ENCODE assay signal across 8 mouse cellular contexts in genomic region chr3:89430171-89431159, GRCm38 (mm10). TPM values are rescaled to one million over a fixed set of nuclear protein-coding genes. Genes with fewer than 3 reads are reported as not detected.
A peak's percentile ranks its signal among the peaks of the same experiment; 100 is the strongest.
DNase-seq lines count a peak whose midpoint lies in the region; ATAC-seq and TF ChIP-seq lines count a peak whose summit lies in the region.

Gene Pygo2, plus strand, starts transcription at chr3:89430214.

- H3K9ac ChIP-seq in embryonic facial prominence, embryonic 13.5 days: peak within 1 kb of the TSS; percentile 98
- peak within 1 kb of the TSS; percentile 96 for H3K9ac ChIP-seq in heart, adult 2 months (ENCODE audit: low read depth, low read length)
- H3K9ac ChIP-seq in limb, embryonic 14.5 days (ENCODE audit: low read depth, low read length, severe bottlenecking): peak within 1 kb of the TSS; percentile 89
- peak within 1 kb of the TSS; percentile 96 for H3K9ac ChIP-seq in midbrain, postnatal 0 days (replicated peaks; ENCODE audit: low read length, poor library complexity, severe bottlenecking)

- peak within 1 kb of the TSS; percentile 95 for H3K27ac ChIP-seq in embryonic facial prominence, embryonic 13.5 days
- peak within 1 kb of the TSS; percentile 85 for H3K27ac ChIP-seq in heart, adult 2 months
- peak within 1 kb of the TSS; percentile 82 for H3K27ac ChIP-seq in limb, embryonic 14.5 days (replicated peaks; ENCODE audit: low read depth, low read length)
- H3K27ac ChIP-seq in midbrain, postnatal 0 days (ENCODE audit: low read depth, low read length): peak within 1 kb of the TSS; percentile 87

- peaks cover 23% of the 10 kb centered on the region for H3K4me1 ChIP-seq in embryonic facial prominence, embryonic 13.5 days
- no peaks in the 10 kb centered on the region for H3K4me1 ChIP-seq in heart, adult 2 months (ENCODE audit: control insufficient read depth, insufficient read depth, low read length)
- peaks cover 9% of the 10 kb centered on the region for H3K4me1 ChIP-seq in limb, embryonic 14.5 days (ENCODE audit: control insufficient read depth, insufficient read depth, low read length)
- peaks cover 8% of the 10 kb centered on the region; the same call in 1 of the 2 replicates for H3K4me1 ChIP-seq in midbrain, postnatal 0 days (ENCODE audit: insufficient read depth, low read length)

- H3K79me2 ChIP-seq in heart, adult 2 months (replicated peaks; ENCODE audit: control insufficient read depth, insufficient read depth, low read length): peaks cover 2% of the 10 kb centered on the region; the same call in 1 of the 2 replicates

- no peaks in the 10 kb centered on the region for H3K27me3 ChIP-seq in embryonic facial prominence, embryonic 13.5 days
- no peaks in the 10 kb centered on the region for H3K27me3 ChIP-seq in heart, adult 2 months (ENCODE audit: control insufficient read depth, insufficient read depth, low read length)
- no peaks in the 10 kb centered on the region for H3K27me3 ChIP-seq in limb, embryonic 14.5 days (ENCODE audit: control insufficient read depth, insufficient read depth, low read length)
- no peaks in the 10 kb centered on the region for H3K27me3 ChIP-seq in midbrain, postnatal 0 days (ENCODE audit: insufficient read depth, low read length)

- 2% methylated on average over 68 of the region's 68 CpGs for WGBS in embryonic facial prominence, embryonic 13.5 days
- WGBS in heart, adult 2 months: 2% methylated on average over 68 of the region's 68 CpGs
- WGBS in limb, embryonic 14.5 days: 3% methylated on average over 51 of the region's 68 CpGs
- 3% methylated on average over 66 of the region's 68 CpGs for WGBS in midbrain, postnatal 0 days

- intact Hi-C loops in heart, adult 2 months (cut with DNase I): loop anchor here (1.0 to 2.0 kb wide), 2 partner anchors 28 to 35 kb away; no protein-coding TSS in a partner anchor

- peak; percentile 95 for ATAC-seq in embryonic facial prominence, embryonic 13.5 days (ENCODE audit: insufficient number of reproducible peaks, insufficient read depth, low FRiP score, low TSS enrichment, low read depth)
- peak; percentile 95 for ATAC-seq in limb, embryonic 14.5 days (ENCODE audit: low FRiP score, low read depth)
- peak; percentile 96 for ATAC-seq in midbrain, postnatal 0 days (ENCODE audit: low FRiP score)

- peak within 1 kb of the TSS; percentile 99 for H3K4me3 ChIP-seq in embryonic facial prominence, embryonic 13.5 days
- peak within 1 kb of the TSS; percentile 95 for H3K4me3 ChIP-seq in heart, adult 2 months
- H3K4me3 ChIP-seq in limb, embryonic 14.5 days (replicated peaks; ENCODE audit: low read length): peak within 1 kb of the TSS; percentile 100
- H3K4me3 ChIP-seq in midbrain, postnatal 0 days (ENCODE audit: low read depth, low read length): peak within 1 kb of the TSS; percentile 99

- TF ChIP-seq EP300 in heart, adult 2 months (IDR thresholded peaks at IDR 0.05; ENCODE audit: insufficient read depth, low read depth, low read length): peak; percentile 75; the same call in 1 of the 2 replicates

- H3K4me2 ChIP-seq in embryonic facial prominence, embryonic 13.5 days: peak within 1 kb of the TSS; percentile 76
- peak within 1 kb of the TSS; percentile 76 for H3K4me2 ChIP-seq in limb, embryonic 14.5 days (replicated peaks; ENCODE audit: low read depth, low read length, severe bottlenecking)
- H3K4me2 ChIP-seq in midbrain, postnatal 0 days (ENCODE audit: low read depth, low read length, poor library complexity, severe bottlenecking): peak within 1 kb of the TSS; percentile 84

- H3K36me3 ChIP-seq in embryonic facial prominence, embryonic 13.5 days: peaks cover 62% of the 10 kb centered on the region
- H3K36me3 ChIP-seq in heart, adult 2 months (ENCODE audit: control insufficient read depth, insufficient read depth, low read length): peaks cover 3% of the 10 kb centered on the region; the same call in 1 of the 2 replicates
- peaks cover 51% of the 10 kb centered on the region for H3K36me3 ChIP-seq in limb, embryonic 14.5 days (ENCODE audit: control insufficient read depth, insufficient read depth, low read length)
- peaks cover 27% of the 10 kb centered on the region for H3K36me3 ChIP-seq in midbrain, postnatal 0 days (ENCODE audit: insufficient read depth, low read length)

- no peaks in the 10 kb centered on the region for H3K9me3 ChIP-seq in embryonic facial prominence, embryonic 13.5 days
- H3K9me3 ChIP-seq in limb, embryonic 14.5 days (ENCODE audit: control insufficient read depth, low read length): no peaks in the 10 kb centered on the region
- no peaks in the 10 kb centered on the region for H3K9me3 ChIP-seq in midbrain, postnatal 0 days (ENCODE audit: low read length)

- no peak; the same call in 1 of the 2 replicates for TF ChIP-seq CTCF in heart, adult 2 months (IDR thresholded peaks at IDR 0.05)
- no peak for TF ChIP-seq CTCF in midbrain, postnatal 0 days (IDR thresholded peaks at IDR 0.05)

- DNase-seq in 3134 (ENCODE audit: extremely low read depth, insufficient read length, low spot score): peak; percentile 99
- DNase-seq in adrenal gland, postnatal 36 days: peak; percentile 98
- DNase-seq in heart, adult 2 months: peak; percentile 95 to 98
- peak; percentile 97 for DNase-seq in kidney, adult 9 months
- peak; percentile 96 for DNase-seq in limb, embryonic 14.5 days (ENCODE audit: low spot score)
- DNase-seq in midbrain, postnatal 0 days (ENCODE audit: low spot score): peak; percentile 97
- DNase-seq in spleen, postnatal 14 days (ENCODE audit: low spot score in 2 of 2): peak; percentile 78 to 84

- TF ChIP-seq POLR2A in heart, adult 2 months (IDR thresholded peaks at IDR 0.05; ENCODE audit: insufficient read depth, low read depth, low read length): peak; percentile 84
- peak; percentile 87; the same call in 1 of the 2 replicates for TF ChIP-seq POLR2A in limb, embryonic 14.5 days (IDR thresholded peaks at IDR 0.05; ENCODE audit: borderline replicate concordance, extremely low read depth, insufficient read depth, insufficient read length)

RNA-seq across cellular contexts. Expression of gene Pygo2, which starts in this region (rescaled TPM):
- total RNA-seq in adrenal gland, postnatal 36 days (2021): 10 to 100 TPM; 35.0 to 40.6 TPM
- polyA plus RNA-seq in embryonic facial prominence, embryonic 13.5 days (2015; fragmentation: Nextera tagmentation; extraction: Ambion mirVana): 47.8 and 50.5 TPM in 2 replicates
- total RNA-seq in heart, adult 2 months (2021): 10 to 100 TPM; 12.5 to 15.3 TPM
- 14.4 and 17.3 TPM in 2 replicates for polyA plus RNA-seq in heart, adult 2 months (2012; rRNA removed)
- polyA plus RNA-seq in limb, embryonic 14.5 days (2012; rRNA removed): 83.4 and 121 TPM in 2 replicates
- 58.3 and 65.3 TPM in 2 replicates for polyA plus RNA-seq in limb, embryonic 14.5 days (2014; fragmentation: Nextera tagmentation; extraction: Ambion mirVana)
- total RNA-seq in midbrain, postnatal 0 days (2014; rRNA removed): 77.8 and 91.3 TPM in 2 replicates
- 38.5 and 40.4 TPM in 2 replicates for polyA plus RNA-seq in midbrain, postnatal 0 days (2015; fragmentation: Nextera tagmentation; extraction: Ambion mirVana)

Comparison
In these comparisons a context has a peak if more than half of its experiments do, and no peak if none do; other contexts are left out.
1. Peak in every context shown above with its lines: DNase-seq, ATAC-seq, H3K4me3 ChIP-seq and H3K27ac ChIP-seq.